Mouse (Mus musculus) spleen, postnatal 14 days (tissue): ENCODE data around the gene Sdsl.

Source experiments
- DNase-seq, 2 experiments: peaks; one replicate each; pipeline ENCODE4 v3.0.0; 2021 to 2022; ENCODE audit warnings: low spot score in 2 of 2

Gene Sdsl

DNA sequence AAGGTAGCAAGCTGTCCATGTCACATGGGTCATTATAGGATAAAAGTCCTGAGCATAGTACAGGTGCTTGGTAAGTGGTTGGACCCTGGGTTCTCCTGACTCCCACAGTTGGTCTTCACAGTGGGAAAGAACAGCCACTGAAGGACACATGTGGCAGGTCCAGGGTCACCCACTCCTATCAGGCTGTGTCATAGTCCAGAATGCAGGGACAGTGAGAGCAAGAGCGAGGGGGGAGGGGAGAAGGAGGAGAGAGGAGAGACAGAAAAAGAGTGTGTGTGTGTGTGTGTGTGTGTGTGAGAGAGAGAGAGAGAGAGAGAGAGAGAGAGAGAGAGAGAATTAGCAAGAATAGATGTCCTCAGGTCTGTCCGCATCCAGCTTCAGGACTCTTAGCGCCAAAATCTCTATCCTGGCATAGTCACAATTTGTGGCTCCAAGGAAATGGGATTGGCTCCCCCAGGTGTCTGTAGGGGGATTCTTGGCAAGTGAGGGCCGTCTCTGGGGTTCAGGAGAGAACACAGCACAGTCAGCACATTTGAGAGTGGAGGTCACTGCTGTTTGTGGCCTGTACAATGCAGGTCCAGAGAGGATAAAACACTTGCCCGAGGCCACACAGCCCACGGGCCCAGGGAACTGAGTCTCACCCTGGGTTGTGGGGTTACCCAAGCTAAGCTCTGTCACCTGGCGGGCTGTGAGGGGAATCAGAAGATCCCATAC, 15.6 kb downstream of the Sdsl start:
- DNase-seq, result no peak

DNA sequence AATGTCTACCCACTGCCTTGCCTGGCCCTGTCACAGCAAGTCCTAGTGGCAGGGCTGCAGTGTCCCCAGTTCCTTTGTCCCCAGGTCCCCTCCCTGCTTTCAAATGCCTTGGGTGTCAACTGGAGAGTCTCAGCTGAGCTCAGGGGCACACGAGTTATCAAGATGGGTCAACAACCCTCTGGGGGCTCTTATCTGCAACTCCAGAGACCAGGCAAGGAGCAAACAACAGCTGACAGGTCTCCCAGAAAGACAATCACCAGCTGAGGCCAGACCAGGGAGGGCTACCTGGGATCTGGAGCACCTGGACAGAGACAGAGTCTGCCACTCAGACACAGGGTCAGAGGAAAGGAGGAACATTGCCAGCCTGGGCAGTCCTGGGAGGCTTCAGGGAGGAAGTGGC, 16.4 kb downstream of the Sdsl start:
- no peak for DNase-seq

DNA sequence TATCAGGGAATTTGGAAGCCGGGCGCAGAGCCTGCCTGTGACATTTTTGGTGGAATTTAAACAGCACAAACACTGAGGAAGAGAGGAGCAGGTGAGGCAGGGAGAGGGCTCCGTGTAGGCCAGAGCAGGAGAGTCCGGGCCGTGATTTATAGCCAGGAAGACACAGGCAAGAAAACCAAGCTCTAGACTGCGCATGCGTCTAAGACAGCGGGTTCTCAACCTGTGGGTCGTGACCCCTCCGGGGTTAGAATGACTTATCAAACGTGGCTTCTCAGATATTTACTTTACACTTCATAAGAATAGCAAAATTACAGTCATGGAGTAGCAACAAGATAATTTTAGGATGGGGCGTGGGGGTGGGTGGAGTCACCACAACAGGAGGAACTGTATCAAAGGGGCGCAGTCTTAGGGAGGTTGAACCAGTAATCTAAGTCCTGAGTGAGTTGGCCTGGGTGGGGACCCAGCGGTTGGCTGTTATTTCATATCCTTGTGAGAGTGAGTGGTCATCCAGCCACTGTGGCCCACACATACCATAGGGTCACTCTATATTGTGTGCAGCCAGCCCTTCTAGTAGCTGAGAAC, 17.8 kb downstream of the Sdsl start:
- DNase-seq, result no peak

GRCm38 (mm10) chr5:120447305-120447704, 25.3 kb downstream of the Sdsl start:
- no peak for DNase-seq

- peak; percentile 60 to 74 for DNase-seq
Observed at GRCm38 (mm10) chr5:120440733-120441132, 31.9 kb downstream of the Sdsl start.

- DNase-seq, result no peak
Observed at GRCm38 (mm10) chr5:120439887-120440670, 32.5 kb downstream of the Sdsl start.

GRCm38 (mm10) chr5:120438991-120439710, 33.5 kb downstream of the Sdsl start:
- no peak for DNase-seq

- DNase-seq, result no peak
Observed at GRCm38 (mm10) chr5:120438469-120438868, 34.1 kb downstream of the Sdsl start.

- no peak for DNase-seq
Observed at GRCm38 (mm10) chr5:120437986-120438385, 34.6 kb downstream of the Sdsl start.

- DNase-seq, result no peak
Observed at GRCm38 (mm10) chr5:120437539-120437938, 35.1 kb downstream of the Sdsl start.

DNA sequence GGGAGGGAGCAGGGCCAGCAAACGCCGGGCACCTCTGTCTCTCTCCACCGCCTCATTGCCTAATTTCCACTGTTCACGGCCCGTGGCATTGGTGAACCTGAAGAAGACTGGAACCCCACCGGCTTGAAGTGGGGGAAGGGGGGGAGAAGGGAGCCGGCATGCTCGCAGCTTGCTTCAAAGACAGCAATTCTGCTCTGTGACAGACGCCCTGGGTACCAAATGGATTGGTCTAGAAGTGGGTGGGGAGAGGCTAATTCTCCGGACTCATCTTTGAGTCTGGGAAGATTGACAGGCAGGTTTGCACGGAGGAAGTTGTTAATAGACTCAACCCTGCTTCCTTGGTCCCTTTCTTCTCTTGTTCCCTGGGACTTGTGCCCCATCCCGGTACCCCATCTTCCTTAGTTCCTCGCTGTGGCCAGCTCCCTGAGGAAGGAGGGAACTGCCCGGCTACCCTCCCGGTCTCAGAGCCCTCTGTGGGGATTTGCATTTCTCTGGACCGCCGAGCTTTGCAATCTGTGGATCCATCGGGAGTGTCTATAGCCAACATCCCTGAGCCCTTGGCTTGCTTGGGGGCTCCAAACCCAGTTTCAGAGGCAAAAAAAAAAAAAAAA, 35.6 kb downstream of the Sdsl start:
- no peak for DNase-seq

- DNase-seq, result no peak
Observed at GRCm38 (mm10) chr5:120435731-120436501, 36.7 kb downstream of the Sdsl start.

GRCm38 (mm10) chr5:120435006-120435681, 37.5 kb downstream of the Sdsl start:
- no peak for DNase-seq

DNA sequence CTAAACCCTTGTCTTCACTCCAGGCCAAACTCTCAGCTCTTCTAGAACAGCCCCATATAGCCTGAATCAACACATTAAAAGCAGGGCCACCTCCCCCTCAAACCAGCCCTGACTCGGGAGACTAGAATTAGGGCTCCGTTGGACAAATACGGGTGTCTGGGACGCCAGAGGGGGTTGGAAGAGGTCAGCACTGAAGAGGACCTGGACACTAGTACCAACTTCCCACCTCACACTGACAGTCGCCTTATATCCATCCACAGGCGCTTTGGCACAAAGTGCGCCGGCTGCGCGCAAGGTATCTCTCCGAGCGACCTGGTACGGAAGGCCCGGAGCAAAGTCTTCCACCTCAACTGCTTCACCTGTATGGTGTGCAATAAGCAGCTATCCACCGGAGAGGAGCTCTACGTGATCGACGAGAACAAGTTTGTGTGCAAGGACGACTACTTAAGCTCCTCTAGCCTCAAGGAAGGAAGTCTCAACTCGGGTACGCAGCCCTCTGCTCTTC, 38.3 kb downstream of the Sdsl start:
- no peak for DNase-seq

GRCm38 (mm10) chr5:120433135-120433760, 39.4 kb downstream of the Sdsl start:
- DNase-seq, result no peak

DNA sequence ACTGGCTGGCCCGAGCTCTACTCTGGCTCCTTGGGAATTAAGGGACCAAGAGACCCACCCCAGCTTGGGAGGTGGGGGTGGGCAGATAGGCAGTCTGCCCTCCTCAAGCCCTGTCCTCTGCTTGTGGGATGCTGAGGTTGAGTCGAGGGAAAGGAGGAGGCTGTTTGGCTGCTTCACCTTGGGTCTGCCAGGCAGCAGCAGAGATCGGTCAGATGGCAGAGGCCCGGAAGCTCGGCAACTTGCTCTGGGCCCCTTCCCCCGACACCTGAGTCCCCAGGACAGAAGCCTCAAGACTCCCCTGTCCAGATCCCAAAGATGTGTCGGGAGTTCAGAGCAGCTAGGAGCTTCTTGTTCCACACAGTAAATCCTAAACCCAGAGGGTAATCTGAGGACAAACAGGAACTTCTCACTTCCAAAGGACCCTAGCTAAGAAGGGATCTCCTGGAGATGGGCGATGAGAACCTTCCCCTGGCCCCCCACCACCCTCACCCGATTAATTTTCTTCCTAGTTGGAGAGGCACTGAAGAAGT, 40.1 kb downstream of the Sdsl start:
- DNase-seq, result no peak

DNA sequence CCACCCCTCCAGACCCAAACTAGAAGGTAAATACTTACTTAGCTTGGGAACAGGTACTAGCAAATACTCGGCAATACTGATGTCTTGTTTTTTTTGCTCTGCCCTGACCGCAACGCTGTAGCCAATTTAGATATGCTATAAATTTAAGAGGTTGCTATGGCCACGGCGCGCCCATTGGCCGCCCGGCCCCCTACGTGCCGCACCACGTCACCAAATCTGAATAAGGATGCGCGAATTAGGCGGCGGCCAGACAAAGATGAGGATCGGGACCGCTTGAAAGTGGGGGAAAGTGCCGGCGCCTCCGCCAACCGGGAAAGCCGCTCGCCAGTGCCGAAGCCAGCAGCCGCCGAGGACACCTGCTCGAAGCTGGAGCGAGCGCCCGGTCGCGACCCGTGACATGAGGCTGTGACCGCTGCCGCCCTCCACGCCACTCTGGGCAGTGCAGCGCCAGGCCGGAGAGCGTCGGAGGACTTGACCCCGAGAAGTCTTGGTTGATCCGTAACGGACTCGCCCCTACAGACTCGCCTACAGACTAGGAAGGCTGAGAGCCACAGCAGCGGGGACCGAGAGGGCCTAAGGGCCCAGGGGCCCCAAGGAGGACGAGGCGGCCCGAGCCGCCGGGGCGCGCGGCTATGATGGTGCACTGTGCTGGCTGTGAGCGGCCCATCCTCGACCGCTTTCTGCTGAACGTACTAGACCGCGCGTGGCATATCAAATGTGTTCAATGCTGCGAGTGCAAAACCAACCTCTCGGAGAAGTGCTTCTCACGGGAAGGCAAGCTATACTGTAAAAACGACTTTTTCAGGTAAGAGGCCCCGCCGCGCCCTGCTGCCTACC, 40.7 kb downstream of the Sdsl start, which contains the start of gene Lhx5:
Gene Lhx5, plus strand, starts transcription at position 51 of the 837 bp plus-strand sequence.
- DNase-seq, result no peak

- DNase-seq, result no peak
Observed at GRCm38 (mm10) chr5:120431001-120431583, 41.5 kb downstream of the Sdsl start.
